8 mouse cellular contexts compared by ENCODE assay signal in the genomic region with DNA sequence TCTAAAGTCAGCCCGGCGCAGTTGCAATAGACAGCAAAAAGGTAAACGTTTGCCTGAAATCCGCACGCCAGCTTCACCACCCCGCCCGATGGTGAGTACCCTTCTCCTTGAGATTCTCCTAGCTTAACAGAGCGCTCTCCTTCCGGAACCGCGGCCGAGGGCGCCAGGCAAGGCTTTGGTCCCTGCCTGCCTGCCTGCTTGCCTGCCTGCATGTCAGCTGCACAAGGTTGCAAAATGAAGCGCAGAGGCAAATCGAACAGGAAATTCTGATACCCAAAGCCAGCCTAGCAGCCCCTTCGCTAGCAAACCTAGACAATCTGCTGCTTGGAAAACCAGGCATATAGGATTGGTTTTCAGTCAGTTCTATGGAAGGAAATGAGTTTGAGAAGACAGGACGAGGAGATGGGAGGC. TPM values are rescaled to one million over a fixed set of nuclear protein-coding genes. Genes with fewer than 3 reads are reported as not detected.
A peak's percentile ranks its signal among the peaks of the same experiment; 100 is the strongest.
DNase-seq lines count a peak whose midpoint lies in the region; ATAC-seq and TF ChIP-seq lines count a peak whose summit lies in the region.

No protein-coding gene starts in this region.

- no peak for ATAC-seq in embryonic facial prominence, embryonic 13.5 days (ENCODE audit: insufficient number of reproducible peaks, insufficient read depth, low FRiP score, low TSS enrichment, low read depth)
- ATAC-seq in hindbrain, embryonic 16.5 days: no peak
- no peak for ATAC-seq in liver, embryonic 13.5 days (ENCODE audit: low read depth)

- peak overlapping the region; percentile 73 for H3K9ac ChIP-seq in embryonic facial prominence, embryonic 13.5 days
- peak overlapping the region; percentile 65 for H3K9ac ChIP-seq in hindbrain, embryonic 16.5 days (ENCODE audit: low read depth, low read length)
- peak overlapping the region; percentile 65 for H3K9ac ChIP-seq in liver, embryonic 13.5 days

- DNase-seq in right cerebral cortex, postnatal 4 days: peak; percentile 43
- no peak for DNase-seq in right cerebral cortex, postnatal 36 days (ENCODE audit: low spot score in 2 of 2)
- DNase-seq in liver, embryonic 13.5 days: no peak
- no peak for DNase-seq in cerebellum, adult 11 months
- DNase-seq in spleen, postnatal 10 days (ENCODE audit: low spot score in 2 of 2): no peak

- peak overlapping the region; percentile 83 for H3K27ac ChIP-seq in embryonic facial prominence, embryonic 13.5 days
- peak overlapping the region; percentile 80 for H3K27ac ChIP-seq in hindbrain, embryonic 16.5 days (ENCODE audit: low read depth, low read length)
- H3K27ac ChIP-seq in liver, embryonic 13.5 days: peak overlapping the region; percentile 76
- peak overlapping the region; percentile 61 for H3K27ac ChIP-seq in small intestine, adult 2 months (ENCODE audit: insufficient read depth, low read depth, low read length)

- H3K36me3 ChIP-seq in embryonic facial prominence, embryonic 13.5 days: no peaks in the 10 kb centered on the region
- no peaks in the 10 kb centered on the region for H3K36me3 ChIP-seq in hindbrain, embryonic 16.5 days (ENCODE audit: control insufficient read depth, insufficient read depth, low read length)
- H3K36me3 ChIP-seq in liver, embryonic 13.5 days: no peaks in the 10 kb centered on the region
- H3K36me3 ChIP-seq in small intestine, adult 2 months (ENCODE audit: control insufficient read depth, insufficient read depth, low read length): no peaks in the 10 kb centered on the region

- peaks cover 70% of the 10 kb centered on the region for H3K27me3 ChIP-seq in embryonic facial prominence, embryonic 13.5 days
- H3K27me3 ChIP-seq in hindbrain, embryonic 16.5 days (replicated peaks; ENCODE audit: control insufficient read depth, insufficient read depth, low read length): peaks cover 6% of the 10 kb centered on the region
- H3K27me3 ChIP-seq in liver, embryonic 13.5 days: peaks cover 93% of the 10 kb centered on the region
- peaks cover 47% of the 10 kb centered on the region for H3K27me3 ChIP-seq in small intestine, adult 2 months (ENCODE audit: control insufficient read depth, insufficient read depth, low read length)

- TF ChIP-seq POLR2A in small intestine, adult 2 months (IDR thresholded peaks at IDR 0.05; ENCODE audit: low read depth, low read length): no peak

- no peaks in the 10 kb centered on the region for H3K9me3 ChIP-seq in embryonic facial prominence, embryonic 13.5 days
- H3K9me3 ChIP-seq in hindbrain, embryonic 16.5 days (ENCODE audit: control insufficient read depth, low read length): no peaks in the 10 kb centered on the region
- no peaks in the 10 kb centered on the region for H3K9me3 ChIP-seq in liver, embryonic 13.5 days (replicated peaks)

- WGBS in embryonic facial prominence, embryonic 13.5 days: under 1% methylated on average over 17 of the region's 17 CpGs
- 0% methylated on average over 17 of the region's 17 CpGs for WGBS in hindbrain, embryonic 16.5 days
- WGBS in liver, embryonic 13.5 days (ENCODE audit: insufficient replicate concordance): 2% methylated on average over 17 of the region's 17 CpGs
- WGBS in small intestine, adult 2 months: 2% methylated on average over 17 of the region's 17 CpGs

- TF ChIP-seq CTCF in small intestine, adult 2 months (IDR thresholded peaks at IDR 0.05; ENCODE audit: extremely low read depth, insufficient read length, insufficient replicate concordance, low read depth, low read length): no peak

- peaks cover 22% of the 10 kb centered on the region for H3K4me1 ChIP-seq in embryonic facial prominence, embryonic 13.5 days
- peaks cover 10% of the 10 kb centered on the region for H3K4me1 ChIP-seq in hindbrain, embryonic 16.5 days (ENCODE audit: control insufficient read depth, insufficient read depth, low read depth, low read length)
- no peaks in the 10 kb centered on the region for H3K4me1 ChIP-seq in liver, embryonic 13.5 days (replicated peaks)
- H3K4me1 ChIP-seq in small intestine, adult 2 months (ENCODE audit: control insufficient read depth, insufficient read depth, insufficient read length, low read length): peaks cover 4% of the 10 kb centered on the region

- peak overlapping the region; percentile 63 for H3K4me2 ChIP-seq in embryonic facial prominence, embryonic 13.5 days
- H3K4me2 ChIP-seq in hindbrain, embryonic 16.5 days (ENCODE audit: low read length): peak overlapping the region; percentile 60
- H3K4me2 ChIP-seq in liver, embryonic 13.5 days: peak overlapping the region; percentile 46

- peak overlapping the region; percentile 48 for H3K4me3 ChIP-seq in embryonic facial prominence, embryonic 13.5 days
- H3K4me3 ChIP-seq in hindbrain, embryonic 16.5 days (ENCODE audit: low read length): peak overlapping the region; percentile 44
- peak overlapping the region; percentile 48 for H3K4me3 ChIP-seq in liver, embryonic 13.5 days (replicated peaks)
- H3K4me3 ChIP-seq in small intestine, adult 2 months (ENCODE audit: low read depth, low read length): peak overlapping the region; percentile 56

RNA-seq across cellular contexts. Expression of a gene that starts 1.1 kb away (rescaled TPM):
- 36.0 and 42.9 TPM in 2 replicates for polyA plus RNA-seq in embryonic facial prominence, embryonic 13.5 days (2015; fragmentation: Nextera tagmentation; extraction: Ambion mirVana)
- 63.1 and 68.9 TPM in 2 replicates for polyA plus RNA-seq in hindbrain, embryonic 16.5 days (2015; fragmentation: Nextera tagmentation; extraction: Ambion mirVana)
- 10.2 and 11.9 TPM in 2 replicates for polyA plus RNA-seq in liver, embryonic 13.5 days (2015; fragmentation: Nextera tagmentation; extraction: Ambion mirVana)
- 21.9 and 35.0 TPM in 2 replicates for polyA plus RNA-seq in small intestine, adult 2 months (2012; rRNA removed)
